Mouse (Mus musculus): Measurements from ENCODE around the gene Arhgap31.
A peak's percentile ranks its signal among the peaks of the same experiment; 100 is the strongest.
"Not testable (repeated sequence)": the region's sequence is repeated elsewhere in the genome, so short reads cannot be mapped to it uniquely, and the experiment has no call there.

Arhgap31 gene

DNA sequence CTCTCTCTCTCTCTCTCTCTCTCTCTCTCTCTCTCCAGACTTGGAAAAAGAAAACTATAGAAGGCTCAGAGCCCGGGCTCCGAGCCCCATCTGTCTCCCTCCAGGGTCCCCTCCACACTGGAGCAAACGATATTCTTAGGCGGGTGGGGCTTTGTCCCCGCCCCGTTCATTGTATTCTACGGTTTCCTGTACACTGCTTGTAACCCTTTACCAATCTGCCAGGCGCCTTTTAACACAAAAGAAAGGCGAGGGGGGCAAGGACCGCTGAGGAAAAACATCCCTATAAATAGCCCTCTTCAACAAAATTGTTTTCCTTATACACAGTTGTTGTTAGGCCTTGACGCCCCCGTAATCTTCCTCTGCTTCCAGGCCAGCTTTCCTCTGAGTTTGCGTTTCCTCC is 11.9 kb upstream of the Arhgap31 start:
- DNase-seq (ENCODE audit: low spot score): no peak

DNA sequence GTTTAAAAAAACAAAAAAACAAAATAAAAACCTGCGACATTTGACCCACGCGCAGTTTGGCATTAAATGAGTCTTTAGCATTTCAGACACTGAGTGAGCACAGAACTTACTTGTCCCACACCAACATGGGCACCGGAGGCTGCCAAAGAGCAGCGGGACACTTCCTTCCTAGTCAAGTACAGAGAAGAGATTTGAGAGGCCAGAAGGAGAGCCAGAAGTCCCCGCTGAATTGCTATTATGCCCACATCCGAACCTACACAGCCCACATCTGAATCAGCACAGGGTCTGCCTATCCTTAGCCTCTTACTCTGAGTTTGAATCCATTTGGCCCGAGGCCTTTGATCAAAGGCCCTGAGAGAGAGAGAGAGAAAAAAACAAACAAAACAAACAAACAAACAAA is 11.2 kb upstream of the Arhgap31 start:
- DNase-seq (ENCODE audit: low spot score): no peak

DNA sequence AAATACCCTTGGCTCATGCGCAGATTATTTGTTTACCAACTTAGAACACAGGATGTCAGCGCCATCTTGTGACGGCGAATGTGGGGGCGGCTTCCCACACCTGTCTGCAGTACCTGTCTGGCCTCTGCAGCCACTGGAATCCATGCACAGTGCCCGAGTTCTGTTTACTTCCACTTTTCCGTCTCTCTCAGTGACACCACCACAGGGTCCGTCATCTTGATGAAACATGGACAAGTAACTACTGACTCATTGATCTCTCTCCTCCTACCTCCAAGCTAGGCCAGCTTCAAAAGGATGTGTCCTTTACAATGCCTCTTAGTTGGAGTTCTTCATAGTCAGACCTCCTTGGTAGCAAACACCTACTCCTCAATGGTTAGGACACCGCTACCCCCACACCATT is 8.3 kb upstream of the Arhgap31 start:
- no peak for DNase-seq (ENCODE audit: low spot score)

GRCm38 (mm10) chr16:38714259-38714526 is 1.1 kb upstream of the Arhgap31 start:
- DNase-seq (ENCODE audit: low spot score): not testable (repeated sequence)

GRCm38 (mm10) chr16:38713404-38714258 is 557 bp upstream of the Arhgap31 start:
- DNase-seq (ENCODE audit: low spot score): no peak

GRCm38 (mm10) chr16:38712105-38712504 is 969 bp downstream of the Arhgap31 start:
- no peak for DNase-seq (ENCODE audit: low spot score)

GRCm38 (mm10) chr16:38711245-38711644 is 1.8 kb downstream of the Arhgap31 start:
- DNase-seq (ENCODE audit: low spot score): no peak

DNA sequence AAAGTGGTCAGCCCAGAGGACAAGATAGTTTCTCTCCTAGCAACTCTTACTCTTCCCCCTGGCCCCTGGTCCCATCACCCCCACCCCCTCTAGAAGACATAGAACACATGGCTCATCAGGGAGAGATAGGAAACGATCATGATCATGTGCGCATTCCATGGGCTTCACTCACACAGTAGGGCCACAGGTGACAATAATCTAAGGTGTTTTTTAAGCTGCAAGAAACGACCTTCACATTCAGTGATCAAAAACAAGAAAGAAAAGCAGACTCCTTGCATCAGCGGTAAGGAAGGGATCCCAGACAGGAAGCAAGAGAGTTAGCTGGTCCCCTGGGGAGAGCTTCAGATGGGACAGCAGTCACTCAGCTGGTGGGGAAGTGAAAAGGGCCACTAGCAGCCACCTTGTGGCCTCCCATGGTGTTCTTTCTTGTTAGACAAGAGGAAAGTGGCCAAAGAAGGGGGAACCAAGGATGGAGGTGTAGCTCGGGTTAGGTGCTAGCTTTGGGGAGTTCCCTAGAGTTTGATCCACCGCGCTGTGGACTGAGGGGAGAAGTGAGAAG is 4.0 kb downstream of the Arhgap31 start:
- no peak for DNase-seq (ENCODE audit: low spot score)

DNA sequence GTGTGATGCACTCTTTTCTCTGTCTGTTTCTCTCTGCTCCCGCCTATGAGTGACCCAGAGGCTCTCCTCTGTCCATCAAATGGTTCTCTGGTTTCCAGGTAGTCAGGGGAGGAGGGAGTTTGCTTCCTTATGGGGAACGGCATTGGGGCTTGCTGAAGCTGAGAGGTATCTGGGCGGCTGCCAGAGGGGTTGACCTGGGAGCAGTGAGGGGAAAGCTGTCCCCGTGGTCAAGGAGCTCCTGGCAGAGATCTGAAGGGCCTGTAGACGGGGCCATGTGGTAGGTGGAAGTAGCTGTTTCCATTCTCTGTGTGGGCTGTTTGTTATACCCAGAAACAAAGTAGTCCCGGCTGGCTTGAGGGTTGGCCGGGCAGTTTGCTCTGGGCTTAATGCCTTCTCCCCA is 6.3 kb downstream of the Arhgap31 start:
- DNase-seq (ENCODE audit: low spot score): no peak

GRCm38 (mm10) chr16:38705531-38706281 is 7.4 kb downstream of the Arhgap31 start:
- peak; percentile 39 for DNase-seq (ENCODE audit: low spot score)

DNA sequence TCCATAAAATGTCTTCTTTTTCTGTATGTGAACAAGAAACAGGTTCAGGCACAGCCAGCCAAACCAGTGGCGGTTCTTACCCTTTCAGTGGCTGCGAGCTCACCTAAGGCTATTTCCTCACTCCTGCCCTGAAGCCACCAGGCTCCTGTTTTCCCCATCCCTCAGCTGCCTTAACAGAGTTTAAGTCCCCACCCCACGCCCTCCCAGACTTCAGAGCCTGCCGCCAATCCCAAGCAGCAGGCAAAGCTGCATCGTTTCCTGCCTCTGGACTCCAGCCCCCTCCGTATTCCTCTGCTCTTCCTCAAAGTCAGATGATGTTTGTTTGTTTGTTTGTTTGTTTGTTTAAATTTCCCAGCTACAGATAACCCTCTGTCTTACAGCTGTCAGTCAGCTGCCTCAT is 9.6 kb downstream of the Arhgap31 start:
- no peak for DNase-seq (ENCODE audit: low spot score)

DNA sequence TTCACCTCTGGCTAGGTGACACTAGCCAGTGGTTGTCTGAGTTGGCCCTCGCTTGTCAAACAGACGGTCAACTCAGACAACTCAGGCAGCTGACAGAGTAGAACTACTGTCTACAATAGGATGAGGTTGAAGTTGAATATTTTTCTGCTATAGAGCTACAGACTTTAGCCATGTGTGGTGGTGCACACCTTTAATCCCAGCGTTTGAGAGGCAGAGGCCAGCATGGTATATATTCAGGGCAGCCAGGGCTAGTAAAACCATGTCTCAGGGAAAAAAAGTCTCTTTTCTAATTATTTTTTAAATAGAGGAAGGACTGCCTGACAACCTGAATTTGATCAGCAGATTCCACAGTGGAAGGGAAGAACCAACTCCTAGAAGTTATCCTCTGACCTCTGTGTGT is 10.8 kb downstream of the Arhgap31 start:
- DNase-seq (ENCODE audit: low spot score): no peak

DNA sequence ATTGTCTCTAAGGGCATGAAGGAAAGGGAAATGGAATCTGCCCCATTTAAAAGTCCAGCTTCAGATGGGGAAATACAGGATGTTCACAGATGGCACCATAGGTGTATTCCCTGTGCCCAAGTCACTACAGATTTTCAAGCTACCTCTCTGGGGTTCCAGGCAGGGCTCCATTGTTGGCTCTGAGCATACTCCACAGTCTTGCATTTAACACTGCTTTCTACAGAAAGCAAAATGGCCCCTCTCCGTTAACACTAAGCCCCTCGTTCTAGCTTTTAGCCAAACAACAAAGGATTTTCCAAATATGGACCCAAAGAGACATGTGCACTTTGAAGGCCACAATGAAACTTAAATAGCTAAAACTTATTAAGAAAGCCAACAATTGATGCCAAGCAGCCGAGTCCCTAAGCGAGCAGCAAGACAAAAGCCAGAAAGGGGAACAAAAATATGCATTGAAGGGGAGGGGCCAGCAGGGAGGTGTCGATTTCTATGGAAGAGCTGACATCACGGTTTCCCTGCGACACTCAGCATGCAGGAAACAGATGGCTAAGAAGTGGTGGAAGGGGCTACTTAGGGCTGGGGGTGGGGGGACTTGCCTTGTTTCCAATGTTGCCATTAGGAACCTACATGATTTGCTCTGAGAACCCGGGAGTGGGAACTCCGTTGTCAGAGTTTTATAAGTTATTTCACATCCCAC is 11.4 kb downstream of the Arhgap31 start:
- no peak for DNase-seq (ENCODE audit: low spot score)

DNA sequence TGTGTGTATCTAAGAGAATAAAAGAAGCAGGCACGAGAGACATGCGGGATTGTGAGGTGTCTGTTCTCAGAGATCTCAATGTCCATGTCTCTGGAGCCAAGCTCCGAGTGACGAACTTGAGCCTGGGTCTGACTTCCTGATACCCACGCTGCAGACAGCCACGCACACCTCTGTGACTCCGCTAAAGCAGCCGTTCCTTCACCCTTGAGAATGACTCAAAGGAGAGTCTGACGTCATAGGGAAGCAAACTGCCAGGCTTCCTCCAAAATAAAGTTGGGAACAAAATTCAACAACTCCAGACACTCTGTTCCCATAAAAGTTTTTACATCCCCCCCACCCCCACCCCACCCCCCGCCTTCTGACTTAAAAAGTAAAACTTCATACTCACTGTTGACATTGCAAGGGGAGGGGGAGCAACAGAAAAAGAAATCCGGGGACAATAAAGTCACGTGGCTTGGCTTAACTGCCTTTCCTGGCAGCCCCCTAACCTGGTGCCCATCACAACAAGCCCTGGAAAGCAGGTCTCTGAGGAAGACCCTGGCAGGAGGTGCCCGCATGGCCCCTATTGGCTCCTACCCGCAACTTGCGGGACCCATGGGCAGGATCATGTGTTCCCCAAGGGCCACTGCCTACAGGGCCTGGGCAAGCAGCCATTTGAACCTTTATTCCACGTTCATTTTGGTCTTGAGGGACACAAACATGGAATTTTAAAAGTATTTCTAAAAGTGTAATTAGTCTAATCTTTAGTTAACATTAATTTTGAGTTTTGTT is 12.5 kb downstream of the Arhgap31 start:
- peak; percentile 24 for DNase-seq (ENCODE audit: low spot score)

- no peak for DNase-seq (ENCODE audit: low spot score)
These were observed 15.5 kb downstream of the Arhgap31 start for GRCm38 (mm10) chr16:38697611-38698010.

DNA sequence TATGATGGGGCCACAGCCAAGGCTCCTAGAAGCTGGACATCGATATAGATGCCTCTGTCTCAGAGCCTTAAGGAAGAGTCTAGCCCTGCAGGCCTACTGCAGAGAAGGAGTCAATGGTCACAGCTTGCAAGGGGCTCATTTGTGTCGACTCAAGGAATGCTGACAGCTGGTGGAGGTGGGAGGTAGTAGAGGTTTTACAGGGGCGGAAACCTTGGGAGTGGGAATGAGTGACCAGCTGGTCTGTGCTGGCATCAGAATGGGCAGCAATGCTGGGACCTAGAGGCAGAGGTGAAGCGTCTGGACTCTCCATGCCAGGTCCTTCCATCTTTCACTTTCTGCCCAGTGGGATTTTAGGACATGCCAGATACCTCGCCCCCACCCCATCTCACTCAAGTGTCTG is 17.5 kb downstream of the Arhgap31 start:
- no peak for DNase-seq (ENCODE audit: low spot score)

DNA sequence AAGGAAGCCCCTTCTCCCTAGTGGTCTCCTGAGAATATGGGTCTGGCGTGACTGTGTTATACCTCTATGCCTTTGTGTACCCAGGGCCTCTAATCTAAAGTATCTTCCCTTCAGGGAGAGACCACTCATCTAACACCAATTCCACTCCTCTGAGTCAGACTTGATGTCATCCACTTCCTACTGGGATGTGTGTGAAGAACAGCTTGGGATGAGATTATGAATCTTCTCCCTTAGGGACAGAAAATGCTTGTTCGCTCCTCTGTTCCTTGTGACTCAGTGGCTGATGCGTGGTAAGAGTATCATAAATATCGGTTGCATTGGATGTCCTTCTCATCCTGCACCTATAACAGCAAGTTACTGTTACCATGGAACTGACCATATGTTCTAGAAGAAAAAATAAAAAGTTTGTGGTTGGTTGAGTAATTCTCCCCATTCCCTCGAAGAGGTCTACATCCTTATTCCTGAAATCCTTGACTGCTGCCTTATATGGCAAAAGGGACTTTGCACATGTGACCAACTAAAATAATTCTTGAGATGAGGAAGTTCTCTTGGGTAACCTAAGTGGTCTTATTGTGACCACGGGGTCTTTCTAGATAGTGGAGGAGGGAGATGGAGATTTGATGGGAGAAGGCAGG is 18.1 kb downstream of the Arhgap31 start:
- DNase-seq (ENCODE audit: low spot score): no peak

GRCm38 (mm10) chr16:38690501-38690900 is 22.6 kb downstream of the Arhgap31 start:
- no peak for DNase-seq (ENCODE audit: low spot score)

GRCm38 (mm10) chr16:38689786-38690185 is 23.3 kb downstream of the Arhgap31 start:
- no peak for DNase-seq (ENCODE audit: low spot score)

GRCm38 (mm10) chr16:38688531-38689264 is 24.4 kb downstream of the Arhgap31 start:
- DNase-seq (ENCODE audit: low spot score): peak; percentile 19

DNA sequence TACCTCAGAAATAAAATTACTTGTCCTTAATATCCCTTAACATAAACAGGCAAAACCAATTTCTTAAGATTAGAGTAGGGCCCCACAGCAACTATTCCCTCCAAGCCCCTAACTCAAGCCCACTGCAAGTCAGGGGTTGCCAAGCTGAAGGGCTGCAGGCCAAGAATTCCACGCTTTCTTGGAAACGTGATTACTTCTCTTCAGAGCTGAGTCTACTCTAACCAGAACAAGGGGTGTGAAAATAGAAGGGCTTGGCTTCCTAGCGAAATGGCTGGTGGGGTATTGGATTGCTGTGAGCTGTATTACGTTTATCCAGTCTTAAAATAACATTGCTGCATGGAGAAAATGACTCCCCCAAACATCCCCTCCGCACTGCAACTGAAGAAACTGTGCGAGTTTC is 25.4 kb downstream of the Arhgap31 start:
- DNase-seq (ENCODE audit: low spot score): no peak

Measured in testis, postnatal 14 days (tissue).